Mouse (Mus musculus): ENCODE data around the gene Cyb561d2. TPM values are rescaled to one million over a fixed set of nuclear protein-coding genes. Genes with fewer than 3 reads are reported as not detected.

The Cyb561d2 gene
- 24.7 and 27.0 TPM in 2 replicates for polyA plus RNA-seq (2014; fragmentation: Nextera tagmentation; extraction: Ambion mirVana)

DNA sequence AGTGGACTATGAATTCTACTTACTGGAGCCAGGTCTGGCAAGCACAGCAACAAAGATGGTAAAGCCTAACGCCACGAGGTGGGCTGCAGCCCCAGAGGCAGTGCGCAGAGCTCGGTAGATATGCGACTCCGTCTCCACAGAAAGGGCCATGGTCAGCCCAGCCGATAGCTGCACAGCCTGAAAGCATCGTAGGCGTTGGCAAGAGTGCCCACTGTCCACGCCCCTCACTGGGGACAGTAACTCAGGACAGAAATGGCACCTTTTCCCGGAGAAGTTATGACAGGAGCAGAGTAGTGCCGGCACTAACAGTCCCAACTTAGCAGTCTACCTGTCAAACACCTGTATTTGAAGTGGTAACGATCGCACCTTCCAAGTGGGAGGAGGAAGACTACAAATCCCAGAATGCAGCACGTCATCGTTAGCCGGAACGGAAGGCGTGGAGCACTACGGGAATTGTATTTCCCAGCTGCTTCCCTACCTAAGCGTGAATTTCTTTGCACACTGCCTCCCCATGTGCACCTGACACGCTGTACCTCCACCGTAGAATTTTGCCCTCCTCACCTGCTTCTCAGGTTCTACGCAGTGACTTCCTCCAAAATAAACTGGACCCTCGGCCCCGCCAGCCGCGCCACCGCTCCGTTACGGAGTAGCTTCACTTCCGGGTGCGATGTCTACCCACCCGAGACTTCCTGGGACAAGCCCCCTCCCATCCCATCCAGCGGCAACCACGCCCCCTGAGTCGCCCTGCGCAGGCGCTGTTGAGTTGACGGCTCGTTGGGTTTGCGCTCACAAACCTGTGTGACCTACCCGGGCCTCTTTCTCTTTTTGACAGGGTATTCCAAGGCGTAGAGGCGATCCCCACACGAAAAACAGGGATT, at the start of gene Cyb561d2, which contains the start of gene Nprl2:
Cyb561d2 (minus strand) TSS at position 720 of the 878 bp plus-strand sequence.
Nprl2 (plus strand) TSS at position 753 of the 878 bp plus-strand sequence.
- Histone ChIP-seq H3K4me2 (ENCODE audit: low read depth, low read length) (peak within 1 kb of the TSS; percentile 92), H3K27ac (replicated peaks; ENCODE audit: low read depth, low read length) (0 out of 2 replicates have a peak within 1 kb of the TSS, but pooled peaks have one; percentile 33)

DNA sequence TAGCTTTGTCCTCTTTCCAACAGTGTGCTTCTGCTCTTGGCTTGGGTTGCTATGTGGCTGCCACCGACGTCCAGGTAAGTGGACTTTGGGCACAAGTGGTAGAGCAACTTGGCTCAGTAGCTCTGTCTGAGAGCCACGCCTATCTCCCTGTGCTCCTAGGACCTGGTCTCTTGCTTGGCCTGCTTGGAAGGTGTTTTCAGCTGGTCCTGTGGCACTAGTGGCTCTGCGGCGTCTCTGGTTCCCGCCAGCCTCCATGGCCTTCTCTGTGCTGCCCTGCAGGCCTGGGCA, 48.7 kb upstream of the Cyb561d2 start:
- DNase-seq (ENCODE audit: low spot score) (no peak), ATAC-seq (ENCODE audit: low read depth) (no peak)
- Histone ChIP-seq H3K4me2 (ENCODE audit: low read depth, low read length) (no peak overlapping the region), H3K9ac (ENCODE audit: low read depth, low read length) (no peak overlapping the region), H3K27me3 (replicated peaks; ENCODE audit: control insufficient read depth, insufficient read depth, low read length) (no peaks in the 10 kb centered on the region), H3K4me1 (ENCODE audit: control insufficient read depth, insufficient read depth, low read length) (peaks cover 10% of the 10 kb centered on the region; the same call in 1 of the 2 replicates), H3K36me3 (ENCODE audit: control insufficient read depth, insufficient read depth, low read length) (peaks cover 47% of the 10 kb centered on the region), H3K4me3 (ENCODE audit: low read depth, low read length) (no peak overlapping the region), H3K9me3 (ENCODE audit: control insufficient read depth, low read length) (no peaks in the 10 kb centered on the region), H3K27ac (replicated peaks; ENCODE audit: low read depth, low read length) (no peak overlapping the region)
- 96% methylated on average over 6 of the region's 6 CpGs for WGBS

More for the DNA sequence above, at the start of gene Cyb561d2, which contains the start of gene Nprl2:
- Histone ChIP-seq H3K36me3 (ENCODE audit: control insufficient read depth, insufficient read depth, low read length) (peaks cover 48% of the 10 kb centered on the region), H3K9ac (ENCODE audit: low read depth, low read length) (peak within 1 kb of the TSS; percentile 72), H3K4me3 (ENCODE audit: low read depth, low read length) (peak within 1 kb of the TSS; percentile 71), H3K4me1 (ENCODE audit: control insufficient read depth, insufficient read depth, low read length) (peaks cover 19% of the 10 kb centered on the region), H3K27me3 (replicated peaks; ENCODE audit: control insufficient read depth, insufficient read depth, low read length) (no peaks in the 10 kb centered on the region), H3K9me3 (ENCODE audit: control insufficient read depth, low read length) (no peaks in the 10 kb centered on the region)
- WGBS: under 1% methylated on average over 46 of the region's 46 CpGs
- DNase-seq (ENCODE audit: low spot score): peak; percentile 97
- ATAC-seq (ENCODE audit: low read depth): peak; percentile 88

DNA sequence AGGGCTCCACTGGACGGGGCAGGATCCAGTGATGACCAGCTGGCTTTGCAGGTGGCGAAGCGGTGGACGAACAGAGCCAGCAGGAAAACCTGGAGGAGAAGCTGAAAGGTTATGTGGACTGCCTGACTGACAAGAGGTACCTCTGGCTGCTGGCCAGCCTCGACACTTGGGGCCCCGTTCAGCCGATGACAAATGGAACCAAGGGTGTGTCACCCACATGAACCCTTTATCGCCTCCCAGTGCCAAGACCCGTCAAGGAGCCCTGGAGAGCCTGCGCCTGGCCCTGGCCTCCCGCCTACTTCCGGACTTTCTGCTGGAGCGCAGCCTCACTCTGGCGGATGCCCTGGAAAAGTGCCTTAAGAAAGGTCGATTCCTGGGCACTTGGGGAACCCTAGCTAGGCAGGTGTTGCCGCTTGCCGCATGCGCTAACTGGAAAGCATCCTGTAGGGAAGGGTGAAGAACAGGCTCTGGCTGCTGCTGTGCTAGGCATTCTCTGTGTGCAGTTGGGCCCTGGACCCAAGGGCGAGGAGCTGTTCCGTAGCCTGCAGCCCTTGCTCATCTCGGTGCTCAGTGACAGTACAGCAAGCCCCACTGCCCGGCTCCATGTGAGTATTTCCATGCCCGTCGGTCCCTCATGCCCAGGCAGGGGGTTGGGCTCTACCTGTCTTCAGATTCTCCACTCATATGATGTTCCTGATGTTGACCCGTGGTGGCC, 48.2 kb upstream of the Cyb561d2 start:
- 91% methylated on average over 25 of the region's 25 CpGs for WGBS
- ATAC-seq (ENCODE audit: low read depth) (no peak), DNase-seq (ENCODE audit: low spot score) (no peak)
- Histone ChIP-seq H3K27ac (replicated peaks; ENCODE audit: low read depth, low read length) (no peak overlapping the region), H3K9ac (ENCODE audit: low read depth, low read length) (no peak overlapping the region), H3K4me1 (ENCODE audit: control insufficient read depth, insufficient read depth, low read length) (peaks cover 10% of the 10 kb centered on the region; the same call in 1 of the 2 replicates), H3K4me2 (ENCODE audit: low read depth, low read length) (no peak overlapping the region), H3K27me3 (replicated peaks; ENCODE audit: control insufficient read depth, insufficient read depth, low read length) (no peaks in the 10 kb centered on the region), H3K36me3 (ENCODE audit: control insufficient read depth, insufficient read depth, low read length) (peaks cover 47% of the 10 kb centered on the region), H3K9me3 (ENCODE audit: control insufficient read depth, low read length) (no peaks in the 10 kb centered on the region), H3K4me3 (ENCODE audit: low read depth, low read length) (no peak overlapping the region)

DNA sequence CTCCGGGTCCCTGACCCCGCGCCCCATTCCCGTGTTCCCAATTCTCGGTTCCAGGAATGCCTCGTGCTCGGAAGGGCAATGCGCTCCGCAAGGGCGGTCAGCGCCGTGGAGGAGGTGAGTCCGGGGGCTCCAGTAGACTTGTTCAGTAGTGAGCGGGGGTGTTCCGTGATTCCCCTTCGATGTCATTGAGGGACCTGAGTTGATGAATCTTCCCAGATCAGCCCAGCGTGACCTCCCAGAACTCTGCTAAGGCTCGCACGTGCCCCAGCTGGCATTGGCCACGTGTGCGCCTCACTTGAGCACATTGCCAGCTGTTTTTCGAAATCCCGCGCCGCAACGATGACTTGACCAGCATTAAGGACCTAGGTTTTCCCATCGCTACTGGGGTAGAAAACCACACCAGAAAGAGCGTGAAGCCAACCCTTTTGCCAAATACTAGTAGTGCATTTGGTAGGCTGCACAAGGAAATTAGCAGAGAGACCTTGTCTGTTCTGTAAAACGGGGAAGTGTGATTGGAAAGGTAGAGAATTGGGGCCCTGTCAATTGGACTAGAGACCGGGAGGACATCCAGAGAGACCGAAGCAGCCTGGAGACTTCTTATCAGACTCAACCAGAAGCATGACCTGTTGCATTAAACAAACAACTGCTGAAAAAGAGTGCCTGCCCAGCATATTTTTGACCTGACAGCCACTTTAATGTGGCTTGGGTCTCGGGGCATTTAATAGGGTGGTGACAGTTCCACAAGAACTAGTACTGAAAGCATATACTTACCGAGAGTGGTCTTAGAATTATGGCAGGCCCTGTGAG, 46.0 kb upstream of the Cyb561d2 start:
- H3K4me3 ChIP-seq (ENCODE audit: low read depth, low read length): peak overlapping the region; percentile 83
- H3K9me3 ChIP-seq (ENCODE audit: control insufficient read depth, low read length): no peaks in the 10 kb centered on the region
- no peak overlapping the region for H3K27ac ChIP-seq (replicated peaks; ENCODE audit: low read depth, low read length)
- peaks cover 10% of the 10 kb centered on the region; the same call in 1 of the 2 replicates for H3K4me1 ChIP-seq (ENCODE audit: control insufficient read depth, insufficient read depth, low read length)
- peak overlapping the region; percentile 73 for H3K9ac ChIP-seq (ENCODE audit: low read depth, low read length)
- H3K4me2 ChIP-seq (ENCODE audit: low read depth, low read length): peak overlapping the region; percentile 90
- peaks cover 39% of the 10 kb centered on the region for H3K36me3 ChIP-seq (ENCODE audit: control insufficient read depth, insufficient read depth, low read length)
- DNase-seq (ENCODE audit: low spot score) (peak; percentile 73), ATAC-seq (ENCODE audit: low read depth) (no peak; the same call in 1 of the 2 replicates)
- no peaks in the 10 kb centered on the region for H3K27me3 ChIP-seq (replicated peaks; ENCODE audit: control insufficient read depth, insufficient read depth, low read length)
- WGBS: 4% methylated on average over 33 of the region's 33 CpGs

DNA sequence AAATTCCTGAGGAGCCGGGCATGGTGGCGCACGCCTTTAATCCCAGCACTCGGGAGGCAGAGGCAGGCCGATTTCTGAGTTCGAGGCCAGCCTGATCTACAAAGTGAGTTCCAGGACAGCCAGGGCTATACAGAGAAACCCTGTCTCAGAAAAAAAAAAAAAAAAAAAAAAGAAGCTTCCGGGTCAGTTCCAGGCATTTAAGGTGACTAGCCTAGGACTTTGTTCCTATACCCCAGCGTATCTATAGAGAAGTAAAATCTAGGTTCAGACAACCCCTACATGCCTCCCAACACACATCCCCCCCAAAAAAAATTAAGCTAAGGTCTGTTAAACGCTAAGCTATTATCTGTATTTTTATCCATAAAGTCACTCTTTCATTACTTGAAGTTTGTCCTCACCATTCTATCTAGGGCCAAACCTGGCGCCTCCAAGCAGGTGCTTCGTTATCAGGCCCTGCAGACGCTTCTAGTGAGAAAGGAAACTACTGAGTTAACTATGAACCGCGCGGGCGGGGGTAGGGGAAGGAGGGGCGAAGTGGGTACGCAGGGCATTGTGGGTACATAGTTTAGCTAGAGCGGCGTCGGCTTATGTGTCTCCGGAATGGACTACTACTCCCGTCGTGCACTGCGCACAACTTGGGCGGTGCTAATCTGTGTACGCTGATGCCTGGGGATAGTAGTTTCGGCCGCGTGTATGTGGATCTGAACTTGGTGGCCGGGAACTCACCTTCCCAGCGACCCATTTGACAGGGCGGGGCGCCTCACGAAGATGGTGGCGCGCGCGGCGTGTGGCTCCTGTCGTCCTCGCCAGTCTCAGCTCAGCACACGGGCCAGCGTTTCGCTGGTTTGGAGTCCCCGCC, 45.2 kb upstream of the Cyb561d2 start, which contains the start of gene Ifrd2:
Ifrd2 (plus strand) TSS at position 669 of the 859 bp plus-strand sequence.
- 15% methylated on average over 42 of the region's 46 CpGs for WGBS
- Histone ChIP-seq H3K4me3 (ENCODE audit: low read depth, low read length) (peak within 1 kb of the TSS; percentile 83), H3K27me3 (replicated peaks; ENCODE audit: control insufficient read depth, insufficient read depth, low read length) (no peaks in the 10 kb centered on the region), H3K4me1 (ENCODE audit: control insufficient read depth, insufficient read depth, low read length) (peaks cover 10% of the 10 kb centered on the region; the same call in 1 of the 2 replicates), H3K9me3 (ENCODE audit: control insufficient read depth, low read length) (no peaks in the 10 kb centered on the region), H3K9ac (ENCODE audit: low read depth, low read length) (peak within 1 kb of the TSS; percentile 73), H3K4me2 (ENCODE audit: low read depth, low read length) (peak within 1 kb of the TSS; percentile 90), H3K27ac (replicated peaks; ENCODE audit: low read depth, low read length) (no peak within 1 kb of the TSS), H3K36me3 (ENCODE audit: control insufficient read depth, insufficient read depth, low read length) (peaks cover 36% of the 10 kb centered on the region)
- ATAC-seq (ENCODE audit: low read depth) (peak; percentile 99), DNase-seq (ENCODE audit: low spot score) (peak; percentile 100)

DNA sequence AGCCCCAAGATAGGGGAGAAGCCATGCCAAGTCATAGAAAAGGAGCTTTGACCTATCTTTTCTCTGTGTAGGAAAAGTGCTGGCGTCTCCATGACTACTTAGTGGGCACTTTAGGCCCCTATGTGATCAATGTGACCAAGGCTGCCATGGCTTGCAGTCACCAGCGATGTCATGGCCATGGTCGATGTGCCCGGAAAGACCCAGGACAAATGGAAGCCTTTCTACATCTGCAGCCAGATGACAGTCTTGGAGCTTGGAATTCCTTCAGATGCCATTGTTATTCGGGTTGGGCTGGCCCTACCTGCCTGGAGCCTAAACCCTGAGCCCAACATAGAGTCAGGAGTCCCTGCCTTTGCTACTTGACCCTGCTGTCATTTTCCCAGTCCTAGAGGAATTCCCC, 44.5 kb upstream of the Cyb561d2 start:
- no peak for ATAC-seq (ENCODE audit: low read depth)
- no peak for DNase-seq (ENCODE audit: low spot score)
- H3K9me3 ChIP-seq (ENCODE audit: control insufficient read depth, low read length): no peaks in the 10 kb centered on the region
- H3K4me1 ChIP-seq (ENCODE audit: control insufficient read depth, insufficient read depth, low read length): peaks cover 10% of the 10 kb centered on the region; the same call in 1 of the 2 replicates
- H3K4me3 ChIP-seq (ENCODE audit: low read depth, low read length): no peak overlapping the region
- H3K36me3 ChIP-seq (ENCODE audit: control insufficient read depth, insufficient read depth, low read length): peaks cover 29% of the 10 kb centered on the region
- H3K4me2 ChIP-seq (ENCODE audit: low read depth, low read length): no peak overlapping the region
- WGBS: 90% methylated on average over 5 of the region's 5 CpGs
- no peak overlapping the region for H3K9ac ChIP-seq (ENCODE audit: low read depth, low read length)
- H3K27me3 ChIP-seq (replicated peaks; ENCODE audit: control insufficient read depth, insufficient read depth, low read length): no peaks in the 10 kb centered on the region
- no peak overlapping the region for H3K27ac ChIP-seq (replicated peaks; ENCODE audit: low read depth, low read length)

DNA sequence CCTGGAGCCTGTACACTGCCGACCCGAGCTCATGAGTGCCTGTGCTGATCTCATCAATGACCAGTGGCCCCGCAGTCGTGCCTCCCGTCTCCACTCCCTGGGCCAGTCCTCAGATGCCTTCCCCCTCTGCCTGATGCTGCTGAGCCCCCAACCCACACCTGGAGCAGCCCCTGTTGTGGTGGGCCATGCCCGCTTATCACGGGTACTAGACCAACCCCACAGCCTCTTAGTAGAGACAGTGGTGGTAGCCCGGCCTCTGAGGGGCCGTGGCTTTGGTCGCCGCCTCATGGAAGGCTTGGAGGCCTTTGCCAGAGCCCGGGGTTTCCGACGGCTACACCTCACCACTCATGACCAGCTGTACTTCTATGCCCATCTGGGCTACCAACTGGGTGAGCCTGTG, 41.2 kb upstream of the Cyb561d2 start:
- Histone ChIP-seq H3K27me3 (replicated peaks; ENCODE audit: control insufficient read depth, insufficient read depth, low read length) (no peaks in the 10 kb centered on the region), H3K4me3 (ENCODE audit: low read depth, low read length) (no peak overlapping the region), H3K27ac (replicated peaks; ENCODE audit: low read depth, low read length) (no peak overlapping the region), H3K9me3 (ENCODE audit: control insufficient read depth, low read length) (no peaks in the 10 kb centered on the region), H3K9ac (ENCODE audit: low read depth, low read length) (no peak overlapping the region), H3K4me2 (ENCODE audit: low read depth, low read length) (no peak overlapping the region), H3K4me1 (ENCODE audit: control insufficient read depth, insufficient read depth, low read length) (peaks cover 5% of the 10 kb centered on the region; the same call in 1 of the 2 replicates), H3K36me3 (ENCODE audit: control insufficient read depth, insufficient read depth, low read length) (peaks cover 9% of the 10 kb centered on the region)
- ATAC-seq (ENCODE audit: low read depth) (no peak), DNase-seq (ENCODE audit: low spot score) (no peak)
- 94% methylated on average over 12 of the region's 14 CpGs for WGBS
